Mouse (Mus musculus) forebrain, embryonic 16.5 days (tissue): ENCODE measurements around the gene Tgfa. TPM values are rescaled to one million over a fixed set of nuclear protein-coding genes. Genes with fewer than 3 reads are reported as not detected.

Experiments
- ATAC-seq: fragments of 200-750 bp; cut with Nextera tagmentation; 2 replicates; pipeline ENCODE4 v1.8.0; 2017; ENCODE audit warnings: mild to moderate bottlenecking, moderate library complexity
- H3K27ac ChIP-seq: fragments of 300-500 bp; sonication (generic); 2 replicates; pipeline ENCODE4 v1.5.1; 2014; ENCODE audit warnings: low read length, control low read depth
- H3K27me3 ChIP-seq: fragments of 300-500 bp; sonication (generic); replicated peaks from 2 replicates; pipeline ENCODE4 v1.6.1; 2014; ENCODE audit warnings: low read length; ENCODE audit not compliant: control insufficient read depth, insufficient read depth
- H3K36me3 ChIP-seq: fragments of 300-500 bp; sonication (generic); 2 replicates; pipeline ENCODE4 v1.6.1; 2014; ENCODE audit not compliant: control insufficient read depth, insufficient read depth
- H3K4me1 ChIP-seq: fragments of 300-500 bp; sonication (generic); replicated peaks from 2 replicates; pipeline ENCODE4 v1.6.1; 2014; ENCODE audit warnings: low read length; ENCODE audit not compliant: control insufficient read depth, insufficient read depth
- H3K4me2 ChIP-seq: fragments of 300-500 bp; sonication (generic); 2 replicates; pipeline ENCODE4 v1.6.1; 2014; ENCODE audit warnings: mild to moderate bottlenecking, low read length, control low read depth
- H3K4me3 ChIP-seq: fragments of 300-500 bp; sonication (generic); replicated peaks from 2 replicates; pipeline ENCODE4 v1.5.1; 2014; ENCODE audit warnings: mild to moderate bottlenecking, low read length, control low read depth
- H3K9ac ChIP-seq: fragments of 300-500 bp; sonication (generic); replicated peaks from 2 replicates; pipeline ENCODE4 v1.6.1; 2014; ENCODE audit warnings: low read depth, low read length, control low read depth
- H3K9me3 ChIP-seq: fragments of 300-500 bp; sonication (generic); 2 replicates; pipeline ENCODE4 v1.6.1; 2016; ENCODE audit warnings: low read length; ENCODE audit not compliant: control insufficient read depth
- WGBS: fragments of 180-500 bp; shearing (Covaris S2); extraction: QIAGEN DNeasy Blood & Tissue Kit; methylation state at CpG from one replicate; pipeline ENCODE4 v1.1.7; 2014; 5-methylcytosine and 5-hydroxymethylcytosine counted together
- polyA plus RNA-seq: library from polyadenylated mRNA; unstranded; fragments of >200 nt; fragmentation: Nextera tagmentation; extraction: Ambion mirVana; gene quantifications from 2 replicates; pipeline ENCODE4 v1.2.1, GENCODE M21; 2015

The Tgfa gene
- polyA plus RNA-seq, 1 experiment from 2014 or later, result 19.7 TPM

DNA sequence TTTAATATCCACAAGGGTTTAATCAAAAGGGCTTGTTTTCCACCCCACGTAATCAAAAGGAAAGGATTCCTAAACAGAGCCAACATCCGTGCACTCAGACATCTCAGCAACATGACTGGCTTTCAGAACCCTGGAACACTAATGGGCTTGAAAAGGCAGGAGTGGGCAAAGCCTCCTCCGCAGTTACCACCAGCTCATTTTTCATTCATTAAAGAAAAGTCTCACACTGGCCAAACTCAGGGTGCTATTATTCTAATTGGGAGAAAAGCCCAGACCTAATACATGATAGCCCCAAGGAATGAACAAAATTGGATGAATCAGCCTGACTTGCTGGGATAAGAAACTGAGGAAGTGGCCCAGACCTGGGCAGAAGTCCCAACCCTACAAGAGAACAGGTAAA is 129.4 kb downstream of the Tgfa start:
- 45% methylated on average over 3 of the region's 3 CpGs for WGBS
- no peak for ATAC-seq
- no peak overlapping the region for H3K27ac ChIP-seq

More for the DNA sequence above, 129.4 kb downstream of the Tgfa start:
- no peaks in the 10 kb centered on the region for H3K4me1 ChIP-seq
- no peaks in the 10 kb centered on the region for H3K9me3 ChIP-seq
- H3K4me2 ChIP-seq, result no peak overlapping the region
- no peak overlapping the region for H3K4me3 ChIP-seq
- no peak overlapping the region for H3K9ac ChIP-seq
- H3K27me3 ChIP-seq, result no peaks in the 10 kb centered on the region
- H3K36me3 ChIP-seq, result no peaks in the 10 kb centered on the region

Other genes with a start within 250 kb of the Tgfa start
- gene Dusp11, start 233.6 kb upstream of the Tgfa start, polyA plus RNA-seq, result 42.4 and 56.3 TPM in 2 replicates
- gene Figla, start 179.1 kb upstream of the Tgfa start, polyA plus RNA-seq, result not detected in 2 replicates
- gene Add2, start 166.5 kb upstream of the Tgfa start, polyA plus RNA-seq, result 243 and 248 TPM in 2 replicates
- 128 TPM in 2 replicates for gene Fam136a, start 170.4 kb downstream of the Tgfa start, polyA plus RNA-seq
- gene Snrpg, start 176.1 kb downstream of the Tgfa start, polyA plus RNA-seq, result 420 and 457 TPM in 2 replicates
- gene Pcyox1, start 201.9 kb downstream of the Tgfa start, polyA plus RNA-seq, result 104 and 119 TPM in 2 replicates
- gene Tia1, start 209.0 kb downstream of the Tgfa start, polyA plus RNA-seq, result 370 and 414 TPM in 2 replicates
- not detected in 2 replicates for gene Gm44790, start 231.4 kb downstream of the Tgfa start, polyA plus RNA-seq
- 34.2 and 36.0 TPM in 2 replicates for gene C87436, start 243.2 kb downstream of the Tgfa start, polyA plus RNA-seq